Mouse (Mus musculus) heart, postnatal 4 days (tissue): ENCODE measurements around the gene Dstyk. TPM values are rescaled to one million over a fixed set of nuclear protein-coding genes. Genes with fewer than 3 reads are reported as not detected.

Source experiments
- DNase-seq: peaks from one replicate; pipeline ENCODE4 v3.0.0; 2021
- total RNA-seq, 2 experiments: library from RNA; stranded (reverse); gene quantifications; 2 replicates each; pipeline ENCODE4 v1.2.3; 2021

Dstyk gene
- total RNA-seq, 2 experiments from 2014 or later = 16.9 to 17.3 TPM

DNA sequence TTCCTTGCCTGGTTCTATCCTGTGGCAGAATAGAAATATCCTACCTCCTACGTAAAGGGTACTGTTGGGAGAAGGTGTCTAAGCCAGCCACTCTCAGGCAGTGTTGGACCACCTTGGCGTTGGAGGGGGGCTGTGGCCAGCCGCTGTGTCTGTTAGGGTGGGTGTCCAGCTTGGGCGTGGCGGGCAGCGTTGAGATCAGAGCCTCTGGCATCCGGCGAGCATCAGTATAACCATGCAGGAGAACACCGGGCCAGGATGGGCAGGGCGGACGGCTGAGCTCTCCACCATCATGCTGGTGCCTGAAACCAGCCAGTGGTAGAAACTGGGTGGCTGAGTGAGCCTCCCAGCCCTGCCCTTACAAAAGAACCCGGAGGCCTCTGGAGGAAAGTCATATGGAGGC lies 98.0 kb downstream of the Dstyk start:
- DNase-seq = no peak

Other genes starting within 250 kb of the Dstyk start
- gene Lemd1, start 226.1 kb upstream of the Dstyk start, total RNA-seq = not detected
- not detected for gene AC124108.1, start 226.1 kb upstream of the Dstyk start, total RNA-seq
- gene Gm10188, start 187.8 kb upstream of the Dstyk start, total RNA-seq = not detected
- gene Klhdc8a, start 118.9 kb upstream of the Dstyk start, total RNA-seq = 1 to 10 TPM; 4.1 to 5.8 TPM
- 1 to 10 TPM; 5.3 to 5.8 TPM for gene Nuak2, start 101.4 kb upstream of the Dstyk start, total RNA-seq
- gene Tmcc2, start 26.3 kb upstream of the Dstyk start, total RNA-seq = 10 to 100 TPM; 17.0 to 17.5 TPM
- 10 to 100 TPM; 20.5 to 22.0 TPM for gene Rbbp5, start 59.8 kb downstream of the Dstyk start, total RNA-seq
- 1 to 10 TPM; 1.9 to 2.0 TPM for gene Tmem81, start 88.7 kb downstream of the Dstyk start, total RNA-seq
- 1 to 10 TPM; 2.1 to 3.0 TPM for gene Cntn2, start 125.7 kb downstream of the Dstyk start, total RNA-seq